Mouse (Mus musculus) duodenum, adult 2 months (tissue): ENCODE measurements around the gene Mtif2. TPM values are rescaled to one million over a fixed set of nuclear protein-coding genes. Genes with fewer than 3 reads are reported as not detected.

ENCODE experiments used
- polyA plus RNA-seq: library from polyadenylated mRNA; depleted of rRNA; stranded (reverse); fragments of >200 nt; gene quantifications from 2 replicates; pipeline ENCODE4 v1.2.3, GENCODE M21; 2012; ENCODE audit warnings: low replicate concordance; rRNA removed

The Mtif2 gene
- polyA plus RNA-seq = 2.7 and 3.1 TPM in 2 replicates

DNA sequence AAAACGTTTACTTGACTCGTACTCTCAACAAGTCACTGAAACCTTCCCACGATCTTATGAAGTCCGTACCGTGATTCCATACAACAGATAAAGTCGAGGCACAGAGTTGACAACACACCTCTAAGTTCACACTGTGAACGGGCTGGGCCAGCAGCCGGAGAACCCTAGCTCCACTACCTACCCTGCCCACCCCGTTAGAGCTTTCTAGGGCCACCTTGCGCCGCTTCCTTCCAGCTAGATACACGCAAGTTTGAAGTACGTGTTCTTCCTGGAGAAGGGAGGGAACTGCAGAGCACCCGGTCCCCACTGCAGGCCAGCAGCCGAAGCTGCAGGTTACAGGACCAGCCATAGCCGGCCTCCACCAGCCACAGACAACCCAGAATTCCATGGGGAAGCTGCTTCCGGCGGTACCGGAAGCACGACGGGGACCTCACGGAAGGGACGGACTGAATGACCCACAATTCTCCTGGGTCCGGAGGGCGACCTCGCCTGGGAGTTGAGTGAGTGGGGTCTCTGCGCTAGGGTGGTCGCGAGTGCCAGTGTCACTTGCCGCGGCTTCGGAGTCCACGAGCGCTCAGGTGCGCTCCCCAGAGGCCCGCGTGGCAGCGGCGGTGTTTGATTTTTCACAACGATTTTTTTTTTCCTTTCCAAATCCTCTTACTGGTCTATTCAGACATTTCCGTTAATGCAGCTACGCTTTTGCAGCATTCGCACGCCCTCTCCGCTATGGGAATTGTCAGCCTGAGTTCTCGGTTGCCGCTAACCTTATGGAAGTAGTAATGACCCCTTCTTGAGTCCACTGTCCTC, at the start of gene Mtif2:
Mtif2 (plus strand) TSS at position 421 of the 807 bp plus-strand sequence.

DNA sequence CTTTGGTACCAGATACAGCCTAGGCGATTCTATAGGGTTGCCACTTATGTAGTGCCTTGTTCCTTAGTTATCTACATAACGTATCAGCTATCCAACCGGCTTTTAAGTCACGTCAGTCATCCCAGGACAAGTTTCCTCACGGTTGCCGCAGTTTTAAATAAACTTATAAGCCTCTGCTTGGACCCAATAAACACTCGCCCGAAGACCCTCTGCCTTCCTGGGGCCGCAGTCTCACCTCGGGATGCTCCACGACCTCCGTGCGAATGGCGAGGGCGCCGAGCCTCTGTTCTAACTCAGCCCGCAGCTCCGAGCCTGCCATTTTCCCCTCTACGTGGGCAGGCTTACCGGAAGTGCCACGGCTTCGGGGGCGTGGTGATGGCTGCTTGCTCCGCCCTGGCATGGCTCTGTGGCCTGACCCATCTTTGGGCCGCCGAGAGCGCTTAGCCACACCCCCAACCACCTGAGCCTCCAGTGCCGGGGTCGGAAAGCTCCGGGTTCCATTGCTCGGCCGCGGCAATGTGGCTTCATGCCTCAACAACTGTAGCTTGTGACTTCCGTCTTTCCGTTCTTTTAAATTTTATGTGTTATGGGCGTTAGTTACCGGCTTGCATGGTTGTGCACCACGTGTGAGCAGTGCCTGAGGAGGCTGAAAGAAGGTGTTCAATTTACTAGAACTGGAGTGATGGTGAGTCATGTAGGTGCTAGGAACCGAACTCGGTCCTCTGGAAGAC, 11.4 kb upstream of the Mtif2 start, which contains the start of gene Prorsd1:
Prorsd1 (minus strand) TSS at position 352 of the 731 bp plus-strand sequence.

DNA sequence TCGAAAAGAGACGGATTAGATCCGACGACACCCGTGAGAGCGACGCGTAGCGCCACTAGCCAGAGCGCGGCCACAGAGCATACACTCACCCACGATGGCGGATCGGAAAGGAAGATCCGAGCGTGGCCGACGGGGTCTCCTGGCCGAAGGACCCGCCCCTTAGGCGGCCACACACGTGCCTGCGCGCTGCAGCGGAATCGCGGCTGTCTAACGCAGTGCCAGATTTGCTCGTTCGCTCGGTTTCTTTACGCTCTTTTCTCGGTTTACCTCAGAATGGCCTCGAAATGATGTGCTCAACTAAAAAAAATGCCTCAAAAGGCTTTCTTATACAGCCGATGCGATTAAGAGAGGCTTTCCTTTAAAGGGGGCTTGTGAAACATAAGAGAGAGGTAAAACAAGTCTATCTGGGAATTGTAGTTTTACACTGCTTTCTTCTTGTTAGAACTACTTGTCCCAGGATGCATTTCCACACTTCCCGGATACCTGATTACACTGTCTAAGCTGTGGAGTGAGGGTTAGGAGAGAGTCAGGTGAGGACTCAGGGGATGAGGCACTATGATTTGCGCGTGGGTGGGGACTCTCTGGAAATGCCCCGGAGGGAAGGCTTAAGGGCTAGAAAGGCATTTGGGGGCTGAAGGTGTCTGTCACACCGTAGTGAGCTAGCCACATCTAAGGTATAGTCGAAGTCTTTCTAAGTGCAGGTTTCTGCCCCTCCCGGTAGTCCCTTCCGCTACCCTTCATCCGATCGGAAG, 21.7 kb downstream of the Mtif2 start, which contains the start of the genes Clhc1 and Rps27a:
Clhc1 (plus strand) TSS at position 199 of the 752 bp plus-strand sequence.
Rps27a (minus strand) TSS at position 358 of the 752 bp plus-strand sequence.

Other genes starting within 250 kb of the Mtif2 start
- 0.19 and 0.40 TPM in 2 replicates for gene Ccdc88a, start 152.8 kb upstream of the Mtif2 start, polyA plus RNA-seq
- gene Prorsd1, start 11.4 kb upstream of the Mtif2 start, polyA plus RNA-seq = 0.36 and 0.50 TPM in 2 replicates
- not detected in 2 replicates for gene Clhc1, start 21.5 kb downstream of the Mtif2 start, polyA plus RNA-seq
- gene Rps27a, start 21.7 kb downstream of the Mtif2 start, polyA plus RNA-seq = 9.0 and 11.9 TPM in 2 replicates
- 37.8 and 38.6 TPM in 2 replicates for gene Rtn4, start 166.5 kb downstream of the Mtif2 start, polyA plus RNA-seq